Mouse (Mus musculus): ENCODE results near the gene Traf7.

Gene Traf7

GRCm38 (mm10) chr17:24476022-24476776 lies 51.5 kb downstream of the Traf7 start:
- no peak for DNase-seq

GRCm38 (mm10) chr17:24475586-24475985 lies 52.2 kb downstream of the Traf7 start:
- no peak for DNase-seq

- DNase-seq = no peak
Measured at GRCm38 (mm10) chr17:24474557-24474956, 53.2 kb downstream of the Traf7 start.

- no peak for DNase-seq
Measured at GRCm38 (mm10) chr17:24473612-24474275, 54.0 kb downstream of the Traf7 start, which contains the start of gene Bricd5. Gene Bricd5, plus strand, starts transcription at chr17:24473884.

- peak; percentile 94 for DNase-seq
Measured at GRCm38 (mm10) chr17:24472512-24472911, 55.2 kb downstream of the Traf7 start.

- peak; percentile 33 for DNase-seq
Measured at GRCm38 (mm10) chr17:24470701-24471527, 56.8 kb downstream of the Traf7 start.

GRCm38 (mm10) chr17:24469910-24470602 lies 57.7 kb downstream of the Traf7 start, which contains the start of the genes E4f1 and Pgp:
Gene E4f1, minus strand, starts transcription at chr17:24470313.
Gene Pgp, plus strand, starts transcription at chr17:24470392.
- peak; percentile 99 for DNase-seq

GRCm38 (mm10) chr17:24469336-24469909 lies 58.3 kb downstream of the Traf7 start:
- no peak for DNase-seq

GRCm38 (mm10) chr17:24468636-24469246 lies 59.0 kb downstream of the Traf7 start:
- no peak for DNase-seq

GRCm38 (mm10) chr17:24463374-24464133 lies 64.2 kb downstream of the Traf7 start:
- peak; percentile 46 for DNase-seq

- DNase-seq = no peak
Measured at GRCm38 (mm10) chr17:24462932-24463331, 64.8 kb downstream of the Traf7 start.

GRCm38 (mm10) chr17:24461580-24461979 lies 66.2 kb downstream of the Traf7 start:
- no peak for DNase-seq
